Mouse (Mus musculus): Measurements from ENCODE around the gene Olfr315. TPM values are rescaled to one million over a fixed set of nuclear protein-coding genes. Genes with fewer than 3 reads are reported as not detected.
"Not testable (repeated sequence)": the region's sequence is repeated elsewhere in the genome, so short reads cannot be mapped to it uniquely, and the experiment has no call there.

Gene Olfr315
- total RNA-seq, 2 experiments from 2014 or later = not detected

- peak; percentile 64; the same call in 1 of the 2 replicates for ATAC-seq (replicated peaks; ENCODE audit: low FRiP score, poor library complexity, severe bottlenecking)
These were observed 39.0 kb downstream of the Olfr315 start for GRCm38 (mm10) chr11:58812001-58812400.

GRCm38 (mm10) chr11:58814700-58815099 lies 41.7 kb downstream of the Olfr315 start, which contains the start of gene Olfr313:
Olfr313 (plus strand) TSS chr11:58815000.
- ATAC-seq (replicated peaks; ENCODE audit: low FRiP score, poor library complexity, severe bottlenecking) = 0 out of 2 replicates have a peak, but pooled peaks have one; percentile 15

GRCm38 (mm10) chr11:58815676-58816075 lies 42.7 kb downstream of the Olfr315 start:
- no peak for ATAC-seq (replicated peaks; ENCODE audit: low FRiP score, poor library complexity, severe bottlenecking)

- not testable (repeated sequence) for ATAC-seq (replicated peaks; ENCODE audit: low FRiP score, poor library complexity, severe bottlenecking)
These were observed 55.9 kb downstream of the Olfr315 start, which contains the start of gene Olfr312 for GRCm38 (mm10) chr11:58828937-58829336. Olfr312 (plus strand) TSS chr11:58829237.

GRCm38 (mm10) chr11:58829764-58830163 lies 56.8 kb downstream of the Olfr315 start:
- ATAC-seq (replicated peaks; ENCODE audit: low FRiP score, poor library complexity, severe bottlenecking) = no peak

Other genes starting within 250 kb of the Olfr315 start
- not detected in 2 replicates for gene Olfr330, start 238.4 kb upstream of the Olfr315 start, total RNA-seq (2015; ENCODE audit: low replicate concordance)
- not detected in 2 replicates for gene Olfr330, start 238.4 kb upstream of the Olfr315 start, total RNA-seq (2017; ENCODE audit: low replicate concordance)
- not detected in 2 replicates for gene Olfr329-ps, start 226.8 kb upstream of the Olfr315 start, total RNA-seq (2015; ENCODE audit: low replicate concordance)
- gene Olfr329-ps, start 226.8 kb upstream of the Olfr315 start, total RNA-seq (2017; ENCODE audit: low replicate concordance) = not detected in 2 replicates
- not detected in 2 replicates for gene Olfr328, start 217.6 kb upstream of the Olfr315 start, total RNA-seq (2015; ENCODE audit: low replicate concordance)
- 0.42 TPM in 1 of 2 replicates, not detected in the other for gene Olfr328, start 217.6 kb upstream of the Olfr315 start, total RNA-seq (2017; ENCODE audit: low replicate concordance)
- gene Olfr224, start 202.6 kb upstream of the Olfr315 start, total RNA-seq (2015; ENCODE audit: low replicate concordance) = not detected in 2 replicates
- not detected in 2 replicates for gene Olfr224, start 202.6 kb upstream of the Olfr315 start, total RNA-seq (2017; ENCODE audit: low replicate concordance)
- not detected in 2 replicates for gene Olfr325, start 195.5 kb upstream of the Olfr315 start, total RNA-seq (2015; ENCODE audit: low replicate concordance)
- not detected in 2 replicates for gene Olfr325, start 195.5 kb upstream of the Olfr315 start, total RNA-seq (2017; ENCODE audit: low replicate concordance)
- not detected in 2 replicates for gene Olfr324, start 178.1 kb upstream of the Olfr315 start, total RNA-seq (2015; ENCODE audit: low replicate concordance)
- 0.14 TPM in 1 of 2 replicates, not detected in the other for gene Olfr324, start 178.1 kb upstream of the Olfr315 start, total RNA-seq (2017; ENCODE audit: low replicate concordance)
- not detected in 2 replicates for gene 2210407C18Rik, start 157.1 kb upstream of the Olfr315 start, total RNA-seq (2015; ENCODE audit: low replicate concordance)
- gene 2210407C18Rik, start 157.1 kb upstream of the Olfr315 start, total RNA-seq (2017; ENCODE audit: low replicate concordance) = not detected in 2 replicates
- 3.5 TPM in 1 of 2 replicates, not detected in the other for gene Olfr323, start 142.7 kb upstream of the Olfr315 start, total RNA-seq (2015; ENCODE audit: low replicate concordance)
- not detected in 2 replicates for gene Olfr323, start 142.7 kb upstream of the Olfr315 start, total RNA-seq (2017; ENCODE audit: low replicate concordance)
- gene Trim58, start 132.7 kb upstream of the Olfr315 start, total RNA-seq (2015; ENCODE audit: low replicate concordance) = 320 and 369 TPM in 2 replicates
- gene Trim58, start 132.7 kb upstream of the Olfr315 start, total RNA-seq (2017; ENCODE audit: low replicate concordance) = 372 and 438 TPM in 2 replicates
- 0.38 and 1.0 TPM in 2 replicates for gene Olfr322, start 114.4 kb upstream of the Olfr315 start, total RNA-seq (2015; ENCODE audit: low replicate concordance)
- 0.42 and 1.0 TPM in 2 replicates for gene Olfr322, start 114.4 kb upstream of the Olfr315 start, total RNA-seq (2017; ENCODE audit: low replicate concordance)
- not detected in 2 replicates for gene Olfr320, start 92.1 kb upstream of the Olfr315 start, total RNA-seq (2015; ENCODE audit: low replicate concordance)
- not detected in 2 replicates for gene Olfr320, start 92.1 kb upstream of the Olfr315 start, total RNA-seq (2017; ENCODE audit: low replicate concordance)
- not detected in 2 replicates for gene Olfr319, start 74.0 kb upstream of the Olfr315 start, total RNA-seq (2015; ENCODE audit: low replicate concordance)
- not detected in 2 replicates for gene Olfr319, start 74.0 kb upstream of the Olfr315 start, total RNA-seq (2017; ENCODE audit: low replicate concordance)
- gene Olfr318, start 49.2 kb upstream of the Olfr315 start, total RNA-seq (2015; ENCODE audit: low replicate concordance) = not detected in 2 replicates
- gene Olfr318, start 49.2 kb upstream of the Olfr315 start, total RNA-seq (2017; ENCODE audit: low replicate concordance) = not detected in 2 replicates
- not detected in 2 replicates for gene Olfr317, start 34.0 kb upstream of the Olfr315 start, total RNA-seq (2015; ENCODE audit: low replicate concordance)
- gene Olfr317, start 34.0 kb upstream of the Olfr315 start, total RNA-seq (2017; ENCODE audit: low replicate concordance) = not detected in 2 replicates
- gene Olfr316, start 20.5 kb upstream of the Olfr315 start, total RNA-seq (2015; ENCODE audit: low replicate concordance) = not detected in 2 replicates
- gene Olfr316, start 20.5 kb upstream of the Olfr315 start, total RNA-seq (2017; ENCODE audit: low replicate concordance) = not detected in 2 replicates
- gene Olfr314, start 9.8 kb downstream of the Olfr315 start, total RNA-seq (2015; ENCODE audit: low replicate concordance) = not detected in 2 replicates
- not detected in 2 replicates for gene Olfr314, start 9.8 kb downstream of the Olfr315 start, total RNA-seq (2017; ENCODE audit: low replicate concordance)
- gene Fam183b, start 28.8 kb downstream of the Olfr315 start, total RNA-seq (2015; ENCODE audit: low replicate concordance) = not detected in 2 replicates
- not detected in 2 replicates for gene Fam183b, start 28.8 kb downstream of the Olfr315 start, total RNA-seq (2017; ENCODE audit: low replicate concordance)
- not detected in 2 replicates for gene Olfr313, start 41.8 kb downstream of the Olfr315 start, total RNA-seq (2015; ENCODE audit: low replicate concordance)
- gene Olfr313, start 41.8 kb downstream of the Olfr315 start, total RNA-seq (2017; ENCODE audit: low replicate concordance) = not detected in 2 replicates
- gene Olfr312, start 56.0 kb downstream of the Olfr315 start, total RNA-seq (2015; ENCODE audit: low replicate concordance) = not detected in 2 replicates
- gene Olfr312, start 56.0 kb downstream of the Olfr315 start, total RNA-seq (2017; ENCODE audit: low replicate concordance) = 0.42 TPM in 1 of 2 replicates, not detected in the other
- gene Olfr311, start 66.1 kb downstream of the Olfr315 start, total RNA-seq (2015; ENCODE audit: low replicate concordance) = not detected in 2 replicates
- gene Olfr311, start 66.1 kb downstream of the Olfr315 start, total RNA-seq (2017; ENCODE audit: low replicate concordance) = not detected in 2 replicates
- 19.2 and 31.1 TPM in 2 replicates for gene Gm12258, start 74.0 kb downstream of the Olfr315 start, total RNA-seq (2015; ENCODE audit: low replicate concordance)
- 20.1 and 38.3 TPM in 2 replicates for gene Gm12258, start 74.0 kb downstream of the Olfr315 start, total RNA-seq (2017; ENCODE audit: low replicate concordance)
- 0.63 and 1.7 TPM in 2 replicates for gene 2810021J22Rik, start 94.0 kb downstream of the Olfr315 start, total RNA-seq (2015; ENCODE audit: low replicate concordance)
- 2.0 and 2.1 TPM in 2 replicates for gene 2810021J22Rik, start 94.0 kb downstream of the Olfr315 start, total RNA-seq (2017; ENCODE audit: low replicate concordance)
- 15.2 and 23.4 TPM in 2 replicates for gene Zfp39, start 131.0 kb downstream of the Olfr315 start, total RNA-seq (2015; ENCODE audit: low replicate concordance)
- gene Zfp39, start 131.0 kb downstream of the Olfr315 start, total RNA-seq (2017; ENCODE audit: low replicate concordance) = 18.3 and 19.8 TPM in 2 replicates
- 296 and 325 TPM in 2 replicates for gene Btnl10, start 144.7 kb downstream of the Olfr315 start, total RNA-seq (2015; ENCODE audit: low replicate concordance)
- 491 and 558 TPM in 2 replicates for gene Btnl10, start 144.7 kb downstream of the Olfr315 start, total RNA-seq (2017; ENCODE audit: low replicate concordance)
- gene Rnf187, start 165.7 kb downstream of the Olfr315 start, total RNA-seq (2015; ENCODE audit: low replicate concordance) = 18.6 and 23.6 TPM in 2 replicates
- 32.3 and 36.6 TPM in 2 replicates for gene Rnf187, start 165.7 kb downstream of the Olfr315 start, total RNA-seq (2017; ENCODE audit: low replicate concordance)
- gene Hist3h2ba, start 175.7 kb downstream of the Olfr315 start, total RNA-seq (2015; ENCODE audit: low replicate concordance) = 7.5 and 25.9 TPM in 2 replicates
- 40.6 and 51.9 TPM in 2 replicates for gene Hist3h2ba, start 175.7 kb downstream of the Olfr315 start, total RNA-seq (2017; ENCODE audit: low replicate concordance)
- 30.5 and 41.5 TPM in 2 replicates for gene Hist3h2a, start 181.5 kb downstream of the Olfr315 start, total RNA-seq (2015; ENCODE audit: low replicate concordance)
- gene Hist3h2a, start 181.5 kb downstream of the Olfr315 start, total RNA-seq (2017; ENCODE audit: low replicate concordance) = 255 and 279 TPM in 2 replicates
- 0.63 TPM in 1 of 2 replicates, not detected in the other for gene Trim17, start 181.5 kb downstream of the Olfr315 start, total RNA-seq (2015; ENCODE audit: low replicate concordance)
- gene Trim17, start 181.5 kb downstream of the Olfr315 start, total RNA-seq (2017; ENCODE audit: low replicate concordance) = 1.5 TPM in 1 of 2 replicates, not detected in the other
- 6.7 and 11.1 TPM in 2 replicates for gene Trim11, start 204.9 kb downstream of the Olfr315 start, total RNA-seq (2015; ENCODE audit: low replicate concordance)
- gene Trim11, start 204.9 kb downstream of the Olfr315 start, total RNA-seq (2017; ENCODE audit: low replicate concordance) = 8.1 and 10.8 TPM in 2 replicates

All from erythroblast, adult 5-6 weeks (primary cell).